Mouse (Mus musculus) neural tube, embryonic 11.5 days (tissue): ENCODE results near the gene Hira. TPM values are rescaled to one million over a fixed set of nuclear protein-coding genes. Genes with fewer than 3 reads are reported as not detected.
"Not testable (repeated sequence)": the region's sequence is repeated elsewhere in the genome, so short reads cannot be mapped to it uniquely, and the experiment has no call there.

ENCODE experiments used
- ATAC-seq: fragments of 200-750 bp; cut with Nextera tagmentation; 2 replicates; pipeline ENCODE4 v1.8.0; 2017; ENCODE audit warnings: moderate number of reproducible peaks, mild to moderate bottlenecking, moderate TSS enrichment, moderate library complexity; ENCODE audit not compliant: insufficient read depth, low FRiP score, low TSS enrichment
- DNase-seq: peaks from one replicate; pipeline ENCODE4 v3.0.0-alpha.2; 2015; ENCODE audit warnings: low spot score
- H3K27ac ChIP-seq: fragments of 300-500 bp; sonication (generic); 2 replicates; pipeline ENCODE4 v1.5.1; 2014; ENCODE audit warnings: low read depth, mild to moderate bottlenecking, low read length
- H3K27me3 ChIP-seq: fragments of 300-500 bp; sonication (generic); 2 replicates; pipeline ENCODE4 v1.6.1; 2014; ENCODE audit warnings: mild to moderate bottlenecking, low read length, mixed read lengths; ENCODE audit not compliant: control insufficient read depth, insufficient read depth
- H3K36me3 ChIP-seq: fragments of 300-500 bp; sonication (generic); 2 replicates; pipeline ENCODE4 v1.6.1; 2014; ENCODE audit warnings: mild to moderate bottlenecking, low read length, moderate library complexity, mixed read lengths; ENCODE audit not compliant: control insufficient read depth, insufficient read depth
- H3K4me1 ChIP-seq: fragments of 300-500 bp; sonication (generic); 2 replicates; pipeline ENCODE4 v1.6.1; 2014; ENCODE audit warnings: low read length, mixed read lengths; ENCODE audit not compliant: control insufficient read depth, insufficient read depth
- H3K4me2 ChIP-seq: fragments of 300-500 bp; sonication (generic); 2 replicates; pipeline ENCODE4 v1.6.1; 2014; ENCODE audit warnings: low read depth, mild to moderate bottlenecking, moderate library complexity
- H3K4me3 ChIP-seq: fragments of 300-500 bp; sonication (generic); 2 replicates; pipeline ENCODE4 v1.5.1; 2014; ENCODE audit warnings: low read depth, low read length
- H3K9ac ChIP-seq: fragments of 300-500 bp; sonication (generic); 2 replicates; pipeline ENCODE4 v1.6.1; 2014; ENCODE audit warnings: mild to moderate bottlenecking, low read length
- H3K9me3 ChIP-seq: fragments of 300-500 bp; sonication (generic); 2 replicates; pipeline ENCODE4 v1.6.1; 2016; ENCODE audit warnings: low read length; ENCODE audit not compliant: control insufficient read depth
- WGBS: fragments of 180-500 bp; shearing (Covaris S2); extraction: QIAGEN DNeasy Blood & Tissue Kit; methylation state at CpG from one replicate; pipeline ENCODE4 v1.1.7; 2014; 5-methylcytosine and 5-hydroxymethylcytosine counted together
- polyA plus RNA-seq: library from polyadenylated mRNA; unstranded; fragments of >200 nt; fragmentation: Nextera tagmentation; extraction: Ambion mirVana; gene quantifications from 2 replicates; pipeline ENCODE4 v1.2.1, GENCODE M21; 2014

Hira gene
- polyA plus RNA-seq, 1 experiment from 2014 or later = 12.8 TPM

- WGBS = 85% methylated on average over 3 of the region's 3 CpGs
- no peak overlapping the region for H3K4me3 ChIP-seq
Observed at GRCm38 (mm10) chr16:18986381-18986780, 109.5 kb downstream of the Hira start.

GRCm38 (mm10) chr16:18986860-18987259 lies 110.0 kb downstream of the Hira start:
- H3K36me3 ChIP-seq = no peaks in the 10 kb centered on the region
- H3K4me3 ChIP-seq = no peak overlapping the region
- H3K4me1 ChIP-seq = no peaks in the 10 kb centered on the region
- ATAC-seq = no peak
- H3K27ac ChIP-seq = no peak overlapping the region
- DNase-seq = no peak
- H3K27me3 ChIP-seq = no peaks in the 10 kb centered on the region
- H3K9me3 ChIP-seq = no peaks in the 10 kb centered on the region
- no peak overlapping the region for H3K9ac ChIP-seq
- WGBS = 89% methylated on average over 5 of the region's 5 CpGs
- H3K4me2 ChIP-seq = no peak overlapping the region

More at GRCm38 (mm10) chr16:18986381-18986780, 109.5 kb downstream of the Hira start:
- no peak for ATAC-seq
- H3K36me3 ChIP-seq = no peaks in the 10 kb centered on the region
- H3K27me3 ChIP-seq = no peaks in the 10 kb centered on the region
- H3K4me2 ChIP-seq = no peak overlapping the region
- no peaks in the 10 kb centered on the region for H3K9me3 ChIP-seq
- no peak for DNase-seq
- no peak overlapping the region for H3K9ac ChIP-seq
- no peaks in the 10 kb centered on the region for H3K4me1 ChIP-seq
- H3K27ac ChIP-seq = no peak overlapping the region

- DNase-seq, H3K27ac ChIP-seq, H3K4me2 ChIP-seq, H3K27me3 ChIP-seq, H3K4me3 ChIP-seq, H3K36me3 ChIP-seq, H3K4me1 ChIP-seq, H3K9ac ChIP-seq, ATAC-seq, H3K9me3 ChIP-seq: not testable (repeated sequence)
- WGBS = 53% methylated on average over 2 of the region's 2 CpGs
Observed at GRCm38 (mm10) chr16:19002610-19003389, 126.0 kb downstream of the Hira start.

- 89% methylated on average over 1 of the region's 1 CpGs for whole genome bisulfite sequencing
- H3K27me3 ChIP-seq = no peaks in the 10 kb centered on the region
- no peaks in the 10 kb centered on the region for H3K4me1 ChIP-seq
- no peak for ATAC-seq
- H3K27ac ChIP-seq = no peak overlapping the region
- H3K4me2 ChIP-seq = no peak overlapping the region
- no peaks in the 10 kb centered on the region for H3K9me3 ChIP-seq
- no peak for DNase-seq
- no peaks in the 10 kb centered on the region for H3K36me3 ChIP-seq
- H3K4me3 ChIP-seq = no peak overlapping the region
- H3K9ac ChIP-seq = no peak overlapping the region
Observed at GRCm38 (mm10) chr16:19003757-19004156, 126.9 kb downstream of the Hira start.

DNA sequence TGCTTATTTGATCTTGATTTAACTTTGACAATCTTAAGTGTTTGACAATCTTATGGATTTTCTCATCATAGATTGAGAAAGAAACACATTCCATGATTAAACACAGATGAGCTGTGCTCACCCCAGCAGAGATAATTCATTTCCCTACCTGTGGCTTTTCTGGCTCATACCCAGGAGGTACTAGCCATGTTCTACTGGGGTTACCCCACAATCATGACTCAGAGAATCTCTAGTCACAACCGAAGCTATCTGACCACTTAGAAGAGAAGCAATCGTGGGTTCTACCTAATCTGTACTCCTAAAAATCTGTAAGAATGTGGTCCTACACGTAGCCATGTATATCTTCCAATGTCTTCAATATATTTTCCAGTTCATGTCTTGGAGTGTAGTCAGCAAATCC lies 128.5 kb downstream of the Hira start:
- no peak for ATAC-seq
- DNase-seq = no peak
- Histone ChIP-seq H3K9ac (no peak overlapping the region), H3K27ac (no peak overlapping the region), H3K36me3 (no peaks in the 10 kb centered on the region), H3K4me1 (no peaks in the 10 kb centered on the region), H3K4me3 (no peak overlapping the region), H3K9me3 (no peaks in the 10 kb centered on the region), H3K4me2 (no peak overlapping the region), H3K27me3 (no peaks in the 10 kb centered on the region)
- WGBS = 84% methylated on average over 3 of the region's 3 CpGs

- Histone ChIP-seq H3K36me3 (no peaks in the 10 kb centered on the region), H3K9me3 (no peaks in the 10 kb centered on the region), H3K4me2 (no peak overlapping the region), H3K4me1 (no peaks in the 10 kb centered on the region), H3K27ac (no peak overlapping the region), H3K27me3 (no peaks in the 10 kb centered on the region), H3K9ac (no peak overlapping the region), H3K4me3 (no peak overlapping the region)
- no peak for DNase-seq
- no peak for ATAC-seq
- 75% methylated on average over 1 of the region's 1 CpGs for WGBS
Observed at GRCm38 (mm10) chr16:19006715-19007114, 129.9 kb downstream of the Hira start.

DNA sequence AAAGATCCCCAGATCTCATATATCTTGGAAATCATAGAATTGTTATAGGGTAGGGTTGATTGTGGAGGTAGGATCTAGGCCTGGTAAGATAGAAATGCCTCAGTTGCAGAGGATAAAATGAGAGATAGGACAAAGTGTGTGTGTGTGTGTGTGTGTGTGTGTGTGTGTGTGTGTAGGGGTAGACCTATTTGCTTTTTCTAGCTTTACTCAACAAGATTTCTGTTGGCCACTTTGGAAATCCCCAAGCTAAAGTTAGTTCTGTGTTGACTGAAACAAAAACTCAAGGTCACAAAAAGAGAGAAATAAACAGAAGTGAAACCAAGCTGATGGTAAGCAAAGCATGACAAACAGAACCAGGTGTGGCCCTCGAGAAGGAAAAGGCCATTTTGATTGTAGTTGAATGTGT lies 130.4 kb downstream of the Hira start:
- not testable (repeated sequence) for H3K4me2 ChIP-seq, DNase-seq, ATAC-seq, H3K9me3 ChIP-seq, H3K27ac ChIP-seq, H3K27me3 ChIP-seq, H3K9ac ChIP-seq, H3K4me1 ChIP-seq, H3K4me3 ChIP-seq, H3K36me3 ChIP-seq
- WGBS = 57% methylated on average over 1 of the region's 1 CpGs

DNA sequence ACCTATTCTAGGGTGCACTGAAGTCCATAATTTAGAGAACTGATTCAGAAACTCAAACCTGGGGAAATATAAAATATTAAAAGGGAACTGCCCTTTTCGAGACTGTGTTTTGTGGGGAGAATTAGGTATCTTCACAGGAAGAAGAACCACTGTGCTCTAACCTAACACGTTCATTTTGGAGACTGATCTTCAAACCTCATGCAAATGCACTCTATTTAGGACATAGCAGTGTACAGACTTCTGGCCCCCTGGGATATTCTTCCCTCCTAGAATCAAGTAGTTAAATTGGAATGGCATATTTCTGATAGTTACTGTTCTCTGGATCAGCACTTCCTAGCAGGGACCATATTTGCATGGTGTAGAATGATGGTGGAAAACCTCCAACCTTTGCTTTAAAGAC lies 133.9 kb downstream of the Hira start:
- Histone ChIP-seq H3K4me2 (no peak overlapping the region), H3K36me3 (no peaks in the 10 kb centered on the region), H3K27me3 (no peaks in the 10 kb centered on the region), H3K9ac (no peak overlapping the region), H3K27ac (no peak overlapping the region), H3K4me3 (no peak overlapping the region), H3K4me1 (no peaks in the 10 kb centered on the region), H3K9me3 (no peaks in the 10 kb centered on the region)
- ATAC-seq = no peak
- 85% methylated on average over 2 of the region's 2 CpGs for WGBS
- no peak for DNase-seq

DNA sequence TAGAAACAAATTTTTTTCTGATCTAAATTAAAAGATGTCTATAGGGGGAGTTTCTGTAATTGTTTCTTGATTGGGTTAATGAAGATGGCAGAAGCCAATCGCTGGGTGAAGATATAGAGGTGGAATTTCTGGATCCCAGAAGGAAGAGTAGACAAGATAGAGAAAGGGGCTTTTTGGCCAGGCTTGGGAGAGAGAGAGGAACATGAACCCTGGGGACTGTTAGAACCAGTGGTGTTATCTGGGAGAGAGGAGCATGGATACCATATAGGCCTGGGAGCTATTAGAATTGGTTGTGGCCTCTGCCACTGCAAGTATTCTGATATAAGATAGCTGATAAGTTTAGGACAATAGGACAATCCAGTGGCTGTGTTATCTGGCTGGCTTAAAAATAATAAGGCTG lies 136.7 kb downstream of the Hira start:
- DNase-seq (no peak), ATAC-seq (no peak)
- no peak overlapping the region for H3K27ac ChIP-seq
- WGBS = 79% methylated on average over 1 of the region's 1 CpGs
- H3K4me1 ChIP-seq = no peaks in the 10 kb centered on the region
- H3K9ac ChIP-seq = no peak overlapping the region
- no peak overlapping the region for H3K4me3 ChIP-seq
- H3K9me3 ChIP-seq = no peaks in the 10 kb centered on the region
- no peaks in the 10 kb centered on the region for H3K27me3 ChIP-seq
- no peak overlapping the region for H3K4me2 ChIP-seq
- H3K36me3 ChIP-seq = no peaks in the 10 kb centered on the region
